Mouse (Mus musculus): ENCODE measurements around the gene Gm9945. TPM values are rescaled to one million over a fixed set of nuclear protein-coding genes. Genes with fewer than 3 reads are reported as not detected.

Gene Gm9945
- polyA plus RNA-seq, 1 experiment from 2014 or later, result not detected

DNA sequence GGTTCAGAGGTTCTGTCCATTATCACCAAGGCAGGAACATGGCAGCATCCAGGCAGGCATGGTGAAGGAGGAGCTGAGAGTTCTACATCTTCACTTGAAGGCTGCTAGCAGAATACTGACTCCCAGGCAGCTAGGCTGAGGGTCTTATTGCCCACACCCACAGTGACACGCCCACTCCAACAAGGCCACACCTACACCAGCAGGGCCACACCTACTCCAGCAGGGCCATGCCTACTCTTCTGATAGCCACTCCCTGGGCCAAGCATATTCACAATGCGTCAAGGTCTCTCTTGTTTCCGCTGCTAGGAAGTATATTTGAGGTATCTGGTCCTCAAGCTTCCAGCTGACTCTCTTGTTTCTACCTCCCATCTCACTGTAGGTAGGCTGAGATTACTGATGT is 21.0 kb upstream of the Gm9945 start:
- 58% methylated on average over 3 of the region's 3 CpGs for WGBS
- no peak overlapping the region for H3K27ac ChIP-seq (ENCODE audit: low read depth, low read length)
- no peak overlapping the region for H3K4me2 ChIP-seq (replicated peaks; ENCODE audit: low read depth)
- no peak for ATAC-seq
- H3K9me3 ChIP-seq (ENCODE audit: control insufficient read depth), result no peaks in the 10 kb centered on the region
- peaks cover 21% of the 10 kb centered on the region for H3K27me3 ChIP-seq (replicated peaks; ENCODE audit: control insufficient read depth, insufficient read depth, low read length)
- no peak overlapping the region for H3K4me3 ChIP-seq (ENCODE audit: low read depth, low read length)
- no peak for TF ChIP-seq CTCF (IDR thresholded peaks at IDR 0.05; ENCODE audit: low read depth)
- H3K36me3 ChIP-seq (ENCODE audit: control insufficient read depth, insufficient read depth), result no peaks in the 10 kb centered on the region
- H3K4me1 ChIP-seq (replicated peaks; ENCODE audit: control insufficient read depth, insufficient read depth, low read length), result no peaks in the 10 kb centered on the region
- no peak overlapping the region for H3K9ac ChIP-seq (ENCODE audit: low read depth, low read length)

DNA sequence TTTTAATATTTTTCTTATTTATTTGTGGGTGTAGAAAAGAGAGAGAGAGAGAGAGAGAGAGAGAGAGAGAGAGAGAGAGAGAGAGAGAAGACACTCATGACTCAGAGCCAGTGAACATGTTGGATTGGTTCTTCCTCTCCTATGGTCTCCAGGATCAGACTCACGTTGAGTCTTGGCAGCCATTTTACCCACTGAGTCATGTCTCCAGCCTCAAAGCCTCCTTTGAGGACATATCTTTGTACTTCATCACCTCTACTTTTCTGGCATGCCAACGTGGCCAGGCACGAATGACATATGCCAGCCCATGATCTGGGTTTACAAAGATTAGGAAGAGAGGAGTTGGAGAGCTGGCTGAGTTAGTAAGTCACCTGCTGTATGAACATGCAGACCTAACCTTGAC is 19.8 kb upstream of the Gm9945 start:
- no peak overlapping the region for H3K4me2 ChIP-seq (replicated peaks; ENCODE audit: low read depth)
- whole genome bisulfite sequencing, result 84% methylated on average over 3 of the region's 3 CpGs

DNA sequence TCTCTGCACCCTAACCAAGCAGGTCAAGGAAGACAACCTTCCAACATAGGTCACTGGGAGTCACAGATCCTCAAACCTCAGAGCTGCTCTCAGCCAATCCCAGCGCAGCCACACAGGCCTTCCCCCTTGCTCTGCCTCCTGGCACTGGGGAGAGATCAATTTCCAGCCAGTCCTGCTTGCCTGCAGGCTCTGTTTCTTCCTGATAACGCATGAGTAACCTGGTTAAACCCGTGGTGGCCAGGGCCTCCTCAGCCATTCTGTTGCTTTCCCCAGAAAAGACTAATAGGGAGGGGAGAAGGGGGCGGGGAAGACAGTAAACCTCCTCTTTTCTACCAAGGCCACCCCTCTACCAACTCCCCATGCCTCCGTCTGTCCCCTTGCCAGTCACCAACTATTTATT is 18.2 kb upstream of the Gm9945 start:
- Histone ChIP-seq H3K9me3 (ENCODE audit: control insufficient read depth) (no peaks in the 10 kb centered on the region), H3K4me1 (replicated peaks; ENCODE audit: control insufficient read depth, insufficient read depth, low read length) (no peaks in the 10 kb centered on the region), H3K4me3 (ENCODE audit: low read depth, low read length) (no peak overlapping the region), H3K4me2 (replicated peaks; ENCODE audit: low read depth) (no peak overlapping the region), H3K27ac (ENCODE audit: low read depth, low read length) (no peak overlapping the region), H3K9ac (ENCODE audit: low read depth, low read length) (no peak overlapping the region), H3K27me3 (replicated peaks; ENCODE audit: control insufficient read depth, insufficient read depth, low read length) (peaks cover 39% of the 10 kb centered on the region), H3K36me3 (ENCODE audit: control insufficient read depth, insufficient read depth) (no peaks in the 10 kb centered on the region)
- ATAC-seq, result no peak
- 40% methylated on average over 5 of the region's 5 CpGs for WGBS
- TF ChIP-seq CTCF (IDR thresholded peaks at IDR 0.05; ENCODE audit: low read depth), result no peak

More for the DNA sequence above, 19.8 kb upstream of the Gm9945 start:
- no peak overlapping the region for H3K9ac ChIP-seq (ENCODE audit: low read depth, low read length)
- TF ChIP-seq CTCF (IDR thresholded peaks at IDR 0.05; ENCODE audit: low read depth), result no peak
- H3K9me3 ChIP-seq (ENCODE audit: control insufficient read depth), result no peaks in the 10 kb centered on the region
- no peaks in the 10 kb centered on the region for H3K36me3 ChIP-seq (ENCODE audit: control insufficient read depth, insufficient read depth)
- no peaks in the 10 kb centered on the region for H3K4me1 ChIP-seq (replicated peaks; ENCODE audit: control insufficient read depth, insufficient read depth, low read length)
- no peak for ATAC-seq
- peaks cover 29% of the 10 kb centered on the region for H3K27me3 ChIP-seq (replicated peaks; ENCODE audit: control insufficient read depth, insufficient read depth, low read length)
- no peak overlapping the region for H3K4me3 ChIP-seq (ENCODE audit: low read depth, low read length)
- no peak overlapping the region for H3K27ac ChIP-seq (ENCODE audit: low read depth, low read length)

DNA sequence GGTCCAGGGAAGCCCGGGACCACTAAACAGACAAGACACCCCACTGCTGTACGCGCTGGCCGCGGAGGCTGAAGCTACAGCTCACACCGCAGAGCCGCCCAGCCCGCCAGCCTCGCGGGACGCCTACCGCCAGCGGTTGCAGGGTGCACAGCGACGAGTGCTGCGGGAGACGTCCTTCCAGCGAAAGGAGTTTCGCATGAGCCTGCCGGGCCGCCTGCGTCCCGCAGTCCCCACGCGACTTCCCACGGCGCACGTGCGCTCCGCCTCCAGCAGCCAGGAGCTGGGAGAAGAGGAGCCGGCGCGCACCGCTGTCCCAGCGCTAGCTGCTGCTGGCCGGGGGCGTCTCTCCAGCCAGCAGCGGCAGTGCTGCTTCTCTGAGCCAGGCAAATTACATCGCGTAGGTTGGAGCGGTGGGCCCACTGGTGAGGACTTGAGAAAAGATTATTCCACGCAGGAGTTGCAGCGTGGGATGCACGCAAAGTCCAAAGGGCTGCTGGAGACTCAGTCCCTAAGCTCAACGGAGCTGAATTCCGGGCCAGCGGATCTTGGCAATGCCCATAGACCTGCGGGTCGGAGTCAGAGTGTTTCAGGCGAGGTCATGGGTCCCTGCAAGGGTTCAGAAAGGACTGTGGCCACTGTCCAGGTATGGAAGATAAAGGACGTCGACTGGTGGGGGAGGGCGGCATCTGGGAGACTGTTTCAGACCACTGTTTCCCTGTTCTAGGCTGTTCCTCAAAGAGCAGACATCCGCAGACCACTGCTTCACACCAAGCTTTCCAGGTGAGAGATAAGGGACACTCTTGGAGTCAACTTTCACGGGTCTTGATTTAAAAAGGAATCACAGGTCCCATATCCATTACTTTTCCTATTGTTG is 16.2 kb upstream of the Gm9945 start:
- Histone ChIP-seq H3K4me1 (replicated peaks; ENCODE audit: control insufficient read depth, insufficient read depth, low read length) (no peaks in the 10 kb centered on the region), H3K27ac (ENCODE audit: low read depth, low read length) (no peak overlapping the region), H3K4me2 (replicated peaks; ENCODE audit: low read depth) (peak overlapping the region; percentile 69), H3K27me3 (replicated peaks; ENCODE audit: control insufficient read depth, insufficient read depth, low read length) (peaks cover 47% of the 10 kb centered on the region), H3K9ac (ENCODE audit: low read depth, low read length) (0 out of 2 replicates have a peak overlapping the region, but pooled peaks have one; percentile 13), H3K36me3 (ENCODE audit: control insufficient read depth, insufficient read depth) (no peaks in the 10 kb centered on the region), H3K9me3 (ENCODE audit: control insufficient read depth) (no peaks in the 10 kb centered on the region), H3K4me3 (ENCODE audit: low read depth, low read length) (peak overlapping the region; percentile 33)
- ATAC-seq, result no peak
- WGBS, result 8% methylated on average over 55 of the region's 55 CpGs
- no peak for TF ChIP-seq CTCF (IDR thresholded peaks at IDR 0.05; ENCODE audit: low read depth)

DNA sequence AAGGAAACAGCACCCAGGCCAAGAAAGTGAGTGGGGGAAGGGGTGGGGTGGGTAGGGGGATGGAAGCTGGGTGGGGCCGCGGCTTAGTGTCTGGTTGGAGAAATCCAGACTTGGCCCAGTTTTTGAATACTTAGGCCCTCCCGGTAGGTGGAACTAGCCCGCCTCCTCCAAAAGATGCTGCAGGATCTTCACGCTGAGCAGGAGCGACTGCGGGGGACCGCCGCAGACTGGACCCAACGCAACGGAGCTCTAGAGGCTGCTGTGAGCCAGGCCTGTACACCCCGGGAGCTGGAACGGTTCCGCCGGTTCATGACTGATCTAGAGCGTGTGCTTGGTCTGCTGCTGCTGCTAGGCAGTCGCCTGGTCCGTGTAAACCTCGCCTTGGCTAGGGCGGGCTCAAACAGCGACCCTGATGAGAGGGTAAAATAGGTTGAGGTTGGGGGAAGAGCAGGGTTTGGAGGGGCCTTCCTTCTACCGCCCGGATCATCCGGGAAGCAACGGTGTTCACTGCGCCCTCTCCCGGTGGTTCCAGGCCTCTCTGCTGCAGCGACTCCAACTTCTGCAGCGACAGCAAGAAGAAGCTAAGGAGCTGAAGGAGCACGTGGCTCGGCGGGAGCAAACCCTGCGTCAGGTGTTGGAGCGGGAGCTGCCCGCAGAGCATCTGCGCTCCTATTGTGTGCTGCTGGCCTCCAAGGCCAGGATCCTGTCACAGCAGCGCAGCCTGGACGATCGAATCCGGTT is 13.6 kb upstream of the Gm9945 start:
- H3K27ac ChIP-seq (ENCODE audit: low read depth, low read length), result no peak overlapping the region
- WGBS, result 11% methylated on average over 39 of the region's 40 CpGs
- H3K4me3 ChIP-seq (ENCODE audit: low read depth, low read length), result peak overlapping the region; percentile 20; the same call in 1 of the 2 replicates
- no peaks in the 10 kb centered on the region for H3K9me3 ChIP-seq (ENCODE audit: control insufficient read depth)
- H3K27me3 ChIP-seq (replicated peaks; ENCODE audit: control insufficient read depth, insufficient read depth, low read length), result peaks cover 69% of the 10 kb centered on the region
- no peaks in the 10 kb centered on the region for H3K36me3 ChIP-seq (ENCODE audit: control insufficient read depth, insufficient read depth)
- peak overlapping the region; percentile 63 for H3K4me2 ChIP-seq (replicated peaks; ENCODE audit: low read depth)
- ATAC-seq, result peak; percentile 61
- H3K9ac ChIP-seq (ENCODE audit: low read depth, low read length), result no peak overlapping the region
- H3K4me1 ChIP-seq (replicated peaks; ENCODE audit: control insufficient read depth, insufficient read depth, low read length), result no peaks in the 10 kb centered on the region
- TF ChIP-seq CTCF (IDR thresholded peaks at IDR 0.05; ENCODE audit: low read depth), result peak; percentile 88

DNA sequence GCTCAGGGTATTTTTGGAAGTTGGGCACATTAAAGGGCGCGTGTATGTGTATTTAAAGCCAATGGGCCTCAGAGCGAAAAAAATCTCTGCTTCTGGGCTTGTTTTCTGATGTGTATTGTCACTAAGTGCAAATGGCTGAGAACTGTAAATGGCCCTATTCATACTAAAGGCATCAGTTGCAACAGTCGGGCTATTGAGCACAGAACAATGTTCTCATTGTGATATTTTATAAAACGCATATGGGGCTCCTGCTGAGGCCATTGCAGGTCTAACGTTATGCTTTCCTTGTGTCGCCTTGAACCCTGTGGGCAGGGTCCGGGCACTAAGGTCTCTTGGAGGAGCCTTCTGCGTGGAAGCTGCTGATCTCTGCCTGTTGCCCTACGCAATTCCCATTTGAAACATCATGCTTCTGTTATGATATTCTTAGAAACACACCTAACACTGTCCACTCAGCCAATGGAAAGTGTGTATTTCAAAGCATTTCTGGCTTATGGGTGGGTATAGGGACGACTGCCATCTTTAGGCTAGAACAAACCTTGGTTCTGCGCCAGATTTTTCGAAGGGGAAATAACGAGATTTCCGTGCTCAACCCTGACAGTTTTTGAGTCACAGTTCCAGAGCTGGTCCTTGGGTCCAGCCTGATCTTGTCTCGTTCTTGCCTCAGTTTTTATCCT is 10.5 kb upstream of the Gm9945 start:
- Histone ChIP-seq H3K27me3 (replicated peaks; ENCODE audit: control insufficient read depth, insufficient read depth, low read length) (peaks cover 51% of the 10 kb centered on the region), H3K4me3 (ENCODE audit: low read depth, low read length) (no peak overlapping the region), H3K27ac (ENCODE audit: low read depth, low read length) (no peak overlapping the region), H3K9ac (ENCODE audit: low read depth, low read length) (no peak overlapping the region), H3K4me2 (replicated peaks; ENCODE audit: low read depth) (peak overlapping the region; percentile 53), H3K9me3 (ENCODE audit: control insufficient read depth) (no peaks in the 10 kb centered on the region), H3K4me1 (replicated peaks; ENCODE audit: control insufficient read depth, insufficient read depth, low read length) (no peaks in the 10 kb centered on the region), H3K36me3 (ENCODE audit: control insufficient read depth, insufficient read depth) (no peaks in the 10 kb centered on the region)
- WGBS, result 44% methylated on average over 16 of the region's 16 CpGs
- TF ChIP-seq CTCF (IDR thresholded peaks at IDR 0.05; ENCODE audit: low read depth), result no peak
- ATAC-seq, result no peak

Measured in intestine, postnatal 0 days (tissue).